In genomic region chr1:22806626-22807096, GRCm38 (mm10) we compare ENCODE assay signal across 9 mouse cellular contexts. TPM values are rescaled to one million over a fixed set of nuclear protein-coding genes. Genes with fewer than 3 reads are reported as not detected.
DNase-seq lines count a peak whose midpoint lies in the region; ATAC-seq lines count a peak whose summit lies in the region.
"Had no signal": no experiment of that assay in that cellular context is flagged by ENCODE, and none has a peak within 500 bp of the region (broad histone marks: within the 10 kb centered on the region; RNA-seq: fewer than 3 reads in every experiment).

No protein-coding gene starts in this region.

- DNase-seq in kidney, postnatal 25 days = no peak
- DNase-seq in embryonic facial prominence, embryonic 10.5 days (ENCODE audit: low spot score) = no peak
- no peak for DNase-seq in hindbrain, embryonic 11.5 days (ENCODE audit: low spot score)
- DNase-seq in Muller cell, postnatal 12 days (ENCODE audit: inconsistent ontology term) = no peak
- DNase-seq in adrenal gland, adult 2 months = no peak
- no peak for DNase-seq in gastrocnemius, postnatal 10 days

- peak overlapping the region; percentile 68; the same call in 1 of the 2 replicates for H3K4me3 ChIP-seq in kidney, embryonic 15.5 days (replicated peaks)
- H3K4me3 ChIP-seq in embryonic facial prominence, embryonic 10.5 days = peak overlapping the region; percentile 76
- peak overlapping the region; percentile 70 for H3K4me3 ChIP-seq in hindbrain, embryonic 11.5 days (ENCODE audit: low read depth, low read length)
- peak overlapping the region; percentile 88 for H3K4me3 ChIP-seq in midbrain, embryonic 16.5 days (ENCODE audit: low read depth, low read length)

- WGBS in kidney, embryonic 15.5 days = 29% methylated on average over 8 of the region's 8 CpGs
- 27% methylated on average over 8 of the region's 8 CpGs for WGBS in embryonic facial prominence, embryonic 10.5 days
- 25% methylated on average over 8 of the region's 8 CpGs for WGBS in hindbrain, embryonic 11.5 days
- WGBS in midbrain, embryonic 16.5 days = 10% methylated on average over 8 of the region's 8 CpGs

- H3K4me1 ChIP-seq in kidney, embryonic 15.5 days = peaks cover 10% of the 10 kb centered on the region
- H3K4me1 ChIP-seq in embryonic facial prominence, embryonic 10.5 days = peaks cover 19% of the 10 kb centered on the region
- H3K4me1 ChIP-seq in hindbrain, embryonic 11.5 days (replicated peaks; ENCODE audit: control insufficient read depth, insufficient read depth, low read length) = 0 out of 2 replicates have a peak, but pooled peaks cover 2% of the 10 kb centered on the region
- peaks cover 17% of the 10 kb centered on the region for H3K4me1 ChIP-seq in midbrain, embryonic 16.5 days (ENCODE audit: control insufficient read depth, insufficient read depth, low read length)

- 0 out of 2 replicates have a peak overlapping the region, but pooled peaks have one; percentile 60 for H3K9ac ChIP-seq in kidney, embryonic 15.5 days
- peak overlapping the region; percentile 78 for H3K9ac ChIP-seq in hindbrain, embryonic 11.5 days (ENCODE audit: low read depth, low read length)
- peak overlapping the region; percentile 96; the same call in 1 of the 2 replicates for H3K9ac ChIP-seq in midbrain, embryonic 16.5 days (ENCODE audit: low read depth, low read length)

- H3K27me3 ChIP-seq in kidney, embryonic 15.5 days = peaks cover 26% of the 10 kb centered on the region
- H3K27me3 ChIP-seq in embryonic facial prominence, embryonic 10.5 days (replicated peaks; ENCODE audit: low read depth, poor library complexity, severe bottlenecking) = peaks cover 33% of the 10 kb centered on the region
- no peaks in the 10 kb centered on the region; the same call in 1 of the 2 replicates for H3K27me3 ChIP-seq in hindbrain, embryonic 11.5 days (ENCODE audit: control insufficient read depth, insufficient read depth, low read length)
- no peaks in the 10 kb centered on the region for H3K27me3 ChIP-seq in midbrain, embryonic 16.5 days (ENCODE audit: control insufficient read depth, insufficient read depth, low read depth, low read length)

- no peaks in the 10 kb centered on the region for H3K36me3 ChIP-seq in kidney, embryonic 15.5 days
- no peaks in the 10 kb centered on the region for H3K36me3 ChIP-seq in embryonic facial prominence, embryonic 10.5 days (replicated peaks)
- H3K36me3 ChIP-seq in hindbrain, embryonic 11.5 days (ENCODE audit: control insufficient read depth, insufficient read depth, low read length) = no peaks in the 10 kb centered on the region
- no peaks in the 10 kb centered on the region for H3K36me3 ChIP-seq in midbrain, embryonic 16.5 days (ENCODE audit: control insufficient read depth, insufficient read depth, low read length)

- H3K27ac ChIP-seq in kidney, embryonic 15.5 days = no peak overlapping the region
- H3K27ac ChIP-seq in embryonic facial prominence, embryonic 10.5 days (replicated peaks) = no peak overlapping the region
- no peak overlapping the region for H3K27ac ChIP-seq in hindbrain, embryonic 11.5 days (ENCODE audit: low read depth, low read length)
- H3K27ac ChIP-seq in midbrain, embryonic 16.5 days (ENCODE audit: low read length) = peak overlapping the region; percentile 95

- H3K9me3 ChIP-seq in kidney, embryonic 15.5 days (replicated peaks) = no peaks in the 10 kb centered on the region
- no peaks in the 10 kb centered on the region for H3K9me3 ChIP-seq in embryonic facial prominence, embryonic 10.5 days
- H3K9me3 ChIP-seq in hindbrain, embryonic 11.5 days (ENCODE audit: control insufficient read depth, low read length) = no peaks in the 10 kb centered on the region
- no peaks in the 10 kb centered on the region for H3K9me3 ChIP-seq in midbrain, embryonic 16.5 days (replicated peaks; ENCODE audit: control insufficient read depth, low read length, poor library complexity, severe bottlenecking)

- ATAC-seq in kidney, embryonic 15.5 days (replicated peaks; ENCODE audit: low FRiP score) = no peak
- ATAC-seq in hindbrain, embryonic 11.5 days (ENCODE audit: low FRiP score) = no peak
- peak; percentile 19; the same call in 1 of the 2 replicates for ATAC-seq in midbrain, embryonic 16.5 days

- peak overlapping the region; percentile 98 for H3K4me2 ChIP-seq in kidney, embryonic 15.5 days
- H3K4me2 ChIP-seq in hindbrain, embryonic 11.5 days (replicated peaks; ENCODE audit: low read depth, low read length) = peak overlapping the region; percentile 91
- H3K4me2 ChIP-seq in midbrain, embryonic 16.5 days (ENCODE audit: low read length) = peak overlapping the region; percentile 55

RNA-seq across cellular contexts. Expression of gene Rims1, which starts 0.9 kb away (rescaled TPM):
- polyA plus RNA-seq in kidney, embryonic 15.5 days (2015; fragmentation: Nextera tagmentation; extraction: Ambion mirVana) = 0.98 and 2.4 TPM in 2 replicates
- polyA plus RNA-seq in embryonic facial prominence, embryonic 10.5 days (2016; fragmentation: Nextera tagmentation; extraction: Ambion mirVana) = 1.3 and 1.4 TPM in 2 replicates
- 3.2 and 4.6 TPM in 2 replicates for polyA plus RNA-seq in hindbrain, embryonic 11.5 days (2014; fragmentation: Nextera tagmentation; extraction: Ambion mirVana)
- 18.4 and 19.7 TPM in 2 replicates for polyA plus RNA-seq in midbrain, embryonic 16.5 days (2015; fragmentation: Nextera tagmentation; extraction: Ambion mirVana)
- under 1 TPM; 0.79 to 0.95 TPM for total RNA-seq in adrenal gland, adult 2 months (2021)
- 0.17 TPM in 1 of 2 replicates, not detected in the other for polyA plus RNA-seq in adrenal gland, adult 2 months (2012; rRNA removed)
- total RNA-seq in gastrocnemius, postnatal 10 days (2021) = under 1 TPM; 0.70 to 0.81 TPM
- total RNA-seq: common myeloid progenitor, adult 5-6 weeks had no signal
